12 mouse cellular contexts compared by ENCODE assay signal in the genomic region with DNA sequence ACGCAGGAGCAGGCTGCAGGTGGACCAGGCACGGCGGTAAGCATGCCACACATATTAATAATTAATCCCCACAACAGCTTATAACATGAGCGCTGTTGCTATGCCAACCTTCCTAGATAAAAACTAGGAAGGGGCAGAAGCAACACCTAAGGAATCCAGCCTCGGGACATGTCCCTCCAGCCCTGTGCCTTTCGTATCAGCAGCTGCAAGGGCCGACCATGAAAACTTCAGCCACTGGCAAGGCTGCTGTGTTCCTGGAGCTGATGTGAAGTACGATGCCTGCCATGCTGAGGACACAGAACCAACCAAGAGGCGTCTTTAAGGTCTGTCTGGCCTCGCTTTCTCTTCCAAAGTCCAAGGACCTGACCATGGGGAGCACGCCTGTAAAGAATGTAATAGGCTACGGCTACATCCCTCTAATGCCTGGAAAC. TPM values are rescaled to one million over a fixed set of nuclear protein-coding genes. Genes with fewer than 3 reads are reported as not detected.
DNase-seq lines count a peak whose midpoint lies in the region; ATAC-seq and TF ChIP-seq lines count a peak whose summit lies in the region.
"Had no signal": no experiment of that assay in that cellular context is flagged by ENCODE, and none has a peak within 500 bp of the region (broad histone marks: within the 10 kb centered on the region; RNA-seq: fewer than 3 reads in every experiment).

No protein-coding gene starts in this region.

- TF ChIP-seq CTCF in lung, postnatal 0 days (IDR thresholded peaks at IDR 0.05), result no peak

- ATAC-seq in lung, postnatal 0 days, result no peak; the same call in 1 of the 2 replicates
- no peak for ATAC-seq in kidney, embryonic 15.5 days (replicated peaks; ENCODE audit: low FRiP score)
- peak; percentile 40; the same call in 1 of the 2 replicates for ATAC-seq in stomach, embryonic 15.5 days (ENCODE audit: insufficient read depth, low FRiP score, low read depth)
- ATAC-seq in cerebellum, adult (ENCODE audit: insufficient number of reproducible peaks, low FRiP score, low TSS enrichment), result no peak

- peak; percentile 78 for DNase-seq in lung, postnatal 0 days (ENCODE audit: low spot score)
- DNase-seq in lung, postnatal 25 days (ENCODE audit: low spot score), result no peak
- DNase-seq in induced T-regulatory cell, adult 2 months (ENCODE audit: low read depth), result peak; percentile 39
- DNase-seq in cerebellum, adult 18-20 months, result no peak
- DNase-seq: cerebellum, adult 11 months; thymus, postnatal 36 days had no signal

- H3K9me3 ChIP-seq in lung, postnatal 0 days (ENCODE audit: low read length), result no peaks in the 10 kb centered on the region
- no peaks in the 10 kb centered on the region for H3K9me3 ChIP-seq in kidney, embryonic 15.5 days (replicated peaks)
- no peaks in the 10 kb centered on the region for H3K9me3 ChIP-seq in stomach, embryonic 15.5 days
- H3K9me3 ChIP-seq: embryonic facial prominence, embryonic 13.5 days; heart, embryonic 13.5 days; limb, embryonic 12.5 days had no signal

- H3K4me2 ChIP-seq in lung, postnatal 0 days (replicated peaks; ENCODE audit: low read depth, low read length), result peak overlapping the region; percentile 91
- peak overlapping the region; percentile 62 for H3K4me2 ChIP-seq in kidney, embryonic 15.5 days
- peak overlapping the region; percentile 63 for H3K4me2 ChIP-seq in stomach, embryonic 15.5 days

- no peaks in the 10 kb centered on the region for H3K27me3 ChIP-seq in lung, postnatal 0 days (replicated peaks; ENCODE audit: insufficient read depth, low read length)
- H3K27me3 ChIP-seq in kidney, embryonic 15.5 days, result no peaks in the 10 kb centered on the region
- H3K27me3 ChIP-seq in stomach, embryonic 15.5 days (replicated peaks), result no peaks in the 10 kb centered on the region
- H3K27me3 ChIP-seq: embryonic facial prominence, embryonic 13.5 days; limb, embryonic 12.5 days had no signal

- 52% methylated on average over 12 of the region's 12 CpGs for WGBS in lung, postnatal 0 days
- WGBS in kidney, embryonic 15.5 days, result 69% methylated on average over 12 of the region's 12 CpGs
- 77% methylated on average over 12 of the region's 12 CpGs for WGBS in stomach, embryonic 15.5 days

- no peak overlapping the region for H3K4me3 ChIP-seq in lung, postnatal 0 days (ENCODE audit: low read depth, low read length)
- peak overlapping the region; percentile 76 for H3K4me3 ChIP-seq in kidney, embryonic 15.5 days (replicated peaks)
- no peak overlapping the region; the same call in 1 of the 2 replicates for H3K4me3 ChIP-seq in stomach, embryonic 15.5 days (replicated peaks)
- H3K4me3 ChIP-seq: heart, embryonic 13.5 days had no signal

- H3K9ac ChIP-seq in lung, postnatal 0 days (replicated peaks; ENCODE audit: low read depth), result 0 out of 2 replicates have a peak overlapping the region, but pooled peaks have one; percentile 23
- H3K9ac ChIP-seq in kidney, embryonic 15.5 days, result no peak overlapping the region
- H3K9ac ChIP-seq in stomach, embryonic 15.5 days, result no peak overlapping the region
- H3K9ac ChIP-seq: heart, embryonic 13.5 days; limb, embryonic 12.5 days had no signal

- peaks cover 18% of the 10 kb centered on the region; the same call in 1 of the 2 replicates for H3K4me1 ChIP-seq in lung, postnatal 0 days (ENCODE audit: insufficient read depth, low read depth, low read length)
- peaks cover 62% of the 10 kb centered on the region for H3K4me1 ChIP-seq in kidney, embryonic 15.5 days
- peaks cover 35% of the 10 kb centered on the region for H3K4me1 ChIP-seq in stomach, embryonic 15.5 days

- H3K27ac ChIP-seq in lung, postnatal 0 days (ENCODE audit: low read length), result peak overlapping the region; percentile 59
- H3K27ac ChIP-seq in kidney, embryonic 15.5 days, result peak overlapping the region; percentile 76
- H3K27ac ChIP-seq in stomach, embryonic 15.5 days, result peak overlapping the region; percentile 36; the same call in 1 of the 2 replicates
- H3K27ac ChIP-seq: embryonic facial prominence, embryonic 13.5 days; heart, embryonic 13.5 days; limb, embryonic 12.5 days had no signal

- TF ChIP-seq EP300 in lung, postnatal 0 days (IDR thresholded peaks at IDR 0.05), result no peak

- peaks cover 8% of the 10 kb centered on the region; the same call in 1 of the 2 replicates for H3K36me3 ChIP-seq in lung, postnatal 0 days (ENCODE audit: insufficient read depth, low read length)
- peaks cover 43% of the 10 kb centered on the region for H3K36me3 ChIP-seq in kidney, embryonic 15.5 days
- peaks cover 13% of the 10 kb centered on the region for H3K36me3 ChIP-seq in stomach, embryonic 15.5 days

RNA-seq across cellular contexts. Expression of gene Myom1, which starts 14.1 kb away (rescaled TPM):
- polyA plus RNA-seq in lung, postnatal 0 days (2015; fragmentation: Nextera tagmentation; extraction: Ambion mirVana), result 9.2 and 12.7 TPM in 2 replicates
- 5.5 and 6.0 TPM in 2 replicates for polyA plus RNA-seq in kidney, embryonic 15.5 days (2015; fragmentation: Nextera tagmentation; extraction: Ambion mirVana)
- 12.7 and 12.8 TPM in 2 replicates for polyA plus RNA-seq in stomach, embryonic 15.5 days (2015; fragmentation: Nextera tagmentation; extraction: Ambion mirVana)

RNA-seq across cellular contexts. Expression of gene Myl12a, which starts 14.3 kb away (rescaled TPM):
- 1,283 and 1,300 TPM in 2 replicates for polyA plus RNA-seq in lung, postnatal 0 days (2015; fragmentation: Nextera tagmentation; extraction: Ambion mirVana)
- 642 and 672 TPM in 2 replicates for polyA plus RNA-seq in kidney, embryonic 15.5 days (2015; fragmentation: Nextera tagmentation; extraction: Ambion mirVana)
- polyA plus RNA-seq in stomach, embryonic 15.5 days (2015; fragmentation: Nextera tagmentation; extraction: Ambion mirVana), result 495 and 517 TPM in 2 replicates

Comparison
In these comparisons a context has a peak if more than half of its experiments do, and no peak if none do; other contexts are left out.
1. DNase-seq: peak in lung, postnatal 0 days (single experiment) and induced T-regulatory cell, adult 2 months (single experiment); none in lung, postnatal 25 days (single experiment) and cerebellum, adult 18-20 months (0 of 2).
2. Peak in every context shown above with its lines, with median percentiles within 50 percentile points of each other: H3K27ac ChIP-seq and H3K4me2 ChIP-seq.